Comparison of ENCODE assay signal across 8 mouse cellular contexts in genomic region chr13:38634800-38635269, GRCm38 (mm10). TPM values are rescaled to one million over a fixed set of nuclear protein-coding genes. Genes with fewer than 3 reads are reported as not detected.
A peak's percentile ranks its signal among the peaks of the same experiment; 100 is the strongest.
DNase-seq lines count a peak whose midpoint lies in the region; ATAC-seq and TF ChIP-seq lines count a peak whose summit lies in the region.

Gene Bloc1s5, minus strand, starts transcription at chr13:38635109.

- H3K27me3 ChIP-seq in embryonic facial prominence, embryonic 15.5 days = no peaks in the 10 kb centered on the region
- no peaks in the 10 kb centered on the region for H3K27me3 ChIP-seq in kidney, embryonic 14.5 days (ENCODE audit: control insufficient read depth, insufficient read depth, low read length)
- no peaks in the 10 kb centered on the region for H3K27me3 ChIP-seq in limb, embryonic 15.5 days

- H3K27ac ChIP-seq in bone marrow, adult 2 months (ENCODE audit: control insufficient read depth, insufficient read depth, low read depth, low read length, poor library complexity) = peak within 1 kb of the TSS; percentile 89
- peak within 1 kb of the TSS; percentile 86 for H3K27ac ChIP-seq in embryonic facial prominence, embryonic 15.5 days (replicated peaks)
- H3K27ac ChIP-seq in kidney, embryonic 14.5 days (ENCODE audit: low read depth, low read length) = peak within 1 kb of the TSS; percentile 62
- peak within 1 kb of the TSS; percentile 85 for H3K27ac ChIP-seq in limb, embryonic 15.5 days

- peak; percentile 95 for ATAC-seq in embryonic facial prominence, embryonic 15.5 days (ENCODE audit: insufficient number of reproducible peaks, low FRiP score, low TSS enrichment, low read depth)
- peak; percentile 97 for ATAC-seq in kidney, embryonic 14.5 days (ENCODE audit: low FRiP score, low TSS enrichment)
- peak; percentile 94 for ATAC-seq in limb, embryonic 15.5 days (ENCODE audit: insufficient number of reproducible peaks, low FRiP score, low TSS enrichment, low read depth)

- peak; percentile 54; the same call in 1 of the 2 replicates for TF ChIP-seq POLR2A in bone marrow, adult 2 months (IDR thresholded peaks at IDR 0.05; ENCODE audit: borderline replicate concordance, control insufficient read depth, low read depth, low read length)

- H3K4me3 ChIP-seq in bone marrow, adult 2 months (replicated peaks; ENCODE audit: control insufficient read depth, low read depth, low read length) = peak within 1 kb of the TSS; percentile 67
- H3K4me3 ChIP-seq in embryonic facial prominence, embryonic 15.5 days (replicated peaks) = peak within 1 kb of the TSS; percentile 98
- peak within 1 kb of the TSS; percentile 86 for H3K4me3 ChIP-seq in kidney, embryonic 14.5 days (ENCODE audit: low read length)
- peak within 1 kb of the TSS; percentile 88 for H3K4me3 ChIP-seq in limb, embryonic 15.5 days

- DNase-seq in 416B (ENCODE audit: low read depth) = peak; percentile 94
- DNase-seq in heart, adult 9 months (ENCODE audit: low spot score in 2 of 2) = peak; percentile 90 to 94
- peak; percentile 63 to 83 for DNase-seq in monocyte, adult 2 months (ENCODE audit: low read depth in 1 of 2, low spot score in 2 of 2)
- DNase-seq in spleen, postnatal 36 days (ENCODE audit: low spot score in 2 of 2) = peak; percentile 89 to 92

- TF ChIP-seq CTCF in bone marrow, adult 2 months (IDR thresholded peaks at IDR 0.05; ENCODE audit: control insufficient read depth, insufficient read depth, low read length) = no peak

- H3K4me1 ChIP-seq in bone marrow, adult 2 months (ENCODE audit: control insufficient read depth, insufficient read depth, low read length) = no peaks in the 10 kb centered on the region; the same call in 1 of the 2 replicates
- H3K4me1 ChIP-seq in embryonic facial prominence, embryonic 15.5 days = peaks cover 10% of the 10 kb centered on the region
- 0 out of 2 replicates have a peak, but pooled peaks cover 5% of the 10 kb centered on the region for H3K4me1 ChIP-seq in kidney, embryonic 14.5 days (ENCODE audit: control insufficient read depth, insufficient read depth, low read length)
- peaks cover 8% of the 10 kb centered on the region; the same call in 1 of the 2 replicates for H3K4me1 ChIP-seq in limb, embryonic 15.5 days

- no peaks in the 10 kb centered on the region for H3K9me3 ChIP-seq in embryonic facial prominence, embryonic 15.5 days (replicated peaks)
- H3K9me3 ChIP-seq in kidney, embryonic 14.5 days (ENCODE audit: control insufficient read depth, low read length) = no peaks in the 10 kb centered on the region
- no peaks in the 10 kb centered on the region for H3K9me3 ChIP-seq in limb, embryonic 15.5 days

- H3K9ac ChIP-seq in embryonic facial prominence, embryonic 15.5 days = peak within 1 kb of the TSS; percentile 63
- peak within 1 kb of the TSS; percentile 76 for H3K9ac ChIP-seq in kidney, embryonic 14.5 days (ENCODE audit: low read depth, low read length)
- H3K9ac ChIP-seq in limb, embryonic 15.5 days = peak within 1 kb of the TSS; percentile 66

- H3K36me3 ChIP-seq in embryonic facial prominence, embryonic 15.5 days = no peaks in the 10 kb centered on the region
- no peaks in the 10 kb centered on the region; the same call in 1 of the 2 replicates for H3K36me3 ChIP-seq in kidney, embryonic 14.5 days (ENCODE audit: control insufficient read depth, insufficient read depth, low read length)
- peaks cover 7% of the 10 kb centered on the region; the same call in 1 of the 2 replicates for H3K36me3 ChIP-seq in limb, embryonic 15.5 days

- H3K4me2 ChIP-seq in embryonic facial prominence, embryonic 15.5 days (replicated peaks) = peak within 1 kb of the TSS; percentile 65
- H3K4me2 ChIP-seq in kidney, embryonic 14.5 days (replicated peaks; ENCODE audit: low read depth, low read length) = peak within 1 kb of the TSS; percentile 72
- peak within 1 kb of the TSS; percentile 69 for H3K4me2 ChIP-seq in limb, embryonic 15.5 days

- WGBS in bone marrow, adult 2 months = under 1% methylated on average over 44 of the region's 44 CpGs
- WGBS in embryonic facial prominence, embryonic 15.5 days = under 1% methylated on average over 43 of the region's 44 CpGs
- under 1% methylated on average over 44 of the region's 44 CpGs for WGBS in kidney, embryonic 14.5 days
- under 1% methylated on average over 42 of the region's 44 CpGs for WGBS in limb, embryonic 15.5 days

RNA-seq across cellular contexts. Expression of gene Bloc1s5, which starts in this region (rescaled TPM):
- polyA plus RNA-seq in bone marrow, adult 2 months (2011; ENCODE audit: insufficient read depth, insufficient read length, low replicate concordance, missing spikeins) = 4.8 and 5.0 TPM in 2 replicates
- polyA plus RNA-seq in embryonic facial prominence, embryonic 15.5 days (2015; fragmentation: Nextera tagmentation; extraction: Ambion mirVana) = 16.8 and 17.2 TPM in 2 replicates
- 16.3 and 18.8 TPM in 2 replicates for polyA plus RNA-seq in kidney, embryonic 14.5 days (2014; fragmentation: Nextera tagmentation; extraction: Ambion mirVana)
- 17.0 and 19.4 TPM in 2 replicates for polyA plus RNA-seq in limb, embryonic 15.5 days (2015; fragmentation: Nextera tagmentation; extraction: Ambion mirVana)

Comparison
In these comparisons a context has a peak if more than half of its experiments do, and no peak if none do; other contexts are left out.
1. Peak in every context shown above with its lines: DNase-seq, ATAC-seq, H3K4me3 ChIP-seq and H3K27ac ChIP-seq.